19 mouse cellular contexts compared by ENCODE assay signal in the genomic region with DNA sequence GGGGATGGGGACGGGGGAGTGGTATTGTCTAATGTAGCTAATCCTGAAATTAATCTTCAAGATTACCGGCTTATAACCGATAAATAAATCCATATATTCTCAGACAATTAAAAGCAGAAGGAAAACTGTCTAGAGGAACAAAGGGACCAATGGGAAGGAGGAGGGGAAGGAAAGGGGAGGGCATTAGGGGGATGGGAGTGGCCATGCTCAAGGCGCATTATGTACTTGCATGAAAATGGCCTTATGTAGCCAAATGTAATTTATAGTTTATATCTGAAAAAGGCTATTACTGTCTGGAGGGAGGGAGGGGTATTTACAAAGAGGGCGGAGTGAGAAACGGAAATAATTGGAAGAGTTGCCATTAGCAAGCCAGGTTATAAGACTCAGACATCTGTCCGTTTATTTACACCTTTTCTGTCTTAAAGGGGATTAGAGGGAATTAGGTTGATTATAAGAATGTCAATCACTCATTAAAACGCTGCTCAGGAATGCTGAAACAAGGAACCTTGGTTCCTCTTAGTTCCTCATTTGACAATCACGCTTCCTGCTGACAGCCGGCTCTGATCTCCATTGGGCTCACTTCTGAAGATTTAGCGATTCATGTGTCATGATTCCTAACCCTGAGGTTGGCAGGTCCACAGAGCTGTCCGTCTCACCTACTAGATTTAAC. TPM values are rescaled to one million over a fixed set of nuclear protein-coding genes. Genes with fewer than 3 reads are reported as not detected.
DNase-seq lines count a peak whose midpoint lies in the region; ATAC-seq and TF ChIP-seq lines count a peak whose summit lies in the region.
"Had no signal": no experiment of that assay in that cellular context is flagged by ENCODE, and none has a peak within 500 bp of the region (broad histone marks: within the 10 kb centered on the region; RNA-seq: fewer than 3 reads in every experiment).

No protein-coding gene starts in this region.

- H3K36me3 ChIP-seq in midbrain, embryonic 14.5 days (ENCODE audit: control insufficient read depth, insufficient read depth, low read length), result no peaks in the 10 kb centered on the region
- H3K36me3 ChIP-seq in midbrain, embryonic 13.5 days, result no peaks in the 10 kb centered on the region
- no peaks in the 10 kb centered on the region for H3K36me3 ChIP-seq in forebrain, embryonic 12.5 days (replicated peaks)
- no peaks in the 10 kb centered on the region for H3K36me3 ChIP-seq in stomach, postnatal 0 days (ENCODE audit: control insufficient read depth, insufficient read depth, low read length)
- H3K36me3 ChIP-seq: heart, embryonic 10.5 days; liver, embryonic 13.5 days had no signal

- H3K4me2 ChIP-seq in midbrain, embryonic 14.5 days (ENCODE audit: low read length), result peak overlapping the region; percentile 6; the same call in 1 of the 2 replicates
- no peak overlapping the region for H3K4me2 ChIP-seq in midbrain, embryonic 13.5 days (replicated peaks)
- peak overlapping the region; percentile 3; the same call in 1 of the 2 replicates for H3K4me2 ChIP-seq in forebrain, embryonic 12.5 days
- peak overlapping the region; percentile 11; the same call in 1 of the 2 replicates for H3K4me2 ChIP-seq in stomach, postnatal 0 days (replicated peaks; ENCODE audit: low read depth)
- H3K4me2 ChIP-seq: liver, embryonic 13.5 days had no signal

- WGBS in midbrain, embryonic 14.5 days, result 57% methylated on average over 12 of the region's 12 CpGs
- WGBS in midbrain, embryonic 13.5 days, result 59% methylated on average over 12 of the region's 12 CpGs
- WGBS in forebrain, embryonic 12.5 days, result 38% methylated on average over 12 of the region's 12 CpGs
- WGBS in stomach, postnatal 0 days, result 39% methylated on average over 12 of the region's 12 CpGs

- no peaks in the 10 kb centered on the region for H3K27me3 ChIP-seq in midbrain, embryonic 14.5 days (ENCODE audit: control insufficient read depth, insufficient read depth, low read length)
- H3K27me3 ChIP-seq in midbrain, embryonic 13.5 days, result no peaks in the 10 kb centered on the region
- H3K27me3 ChIP-seq in forebrain, embryonic 12.5 days, result no peaks in the 10 kb centered on the region
- no peaks in the 10 kb centered on the region for H3K27me3 ChIP-seq in stomach, postnatal 0 days (ENCODE audit: control insufficient read depth, insufficient read depth, low read length)
- H3K27me3 ChIP-seq: liver, embryonic 13.5 days had no signal

- no peak for TF ChIP-seq EP300 in stomach, postnatal 0 days (optimal IDR thresholded peaks at IDR 0.05)

- no peaks in the 10 kb centered on the region; the same call in 1 of the 2 replicates for H3K4me1 ChIP-seq in midbrain, embryonic 14.5 days (ENCODE audit: control insufficient read depth, insufficient read depth, low read length)
- no peaks in the 10 kb centered on the region; the same call in 1 of the 2 replicates for H3K4me1 ChIP-seq in midbrain, embryonic 13.5 days (replicated peaks)
- peaks cover 3% of the 10 kb centered on the region; the same call in 1 of the 2 replicates for H3K4me1 ChIP-seq in forebrain, embryonic 12.5 days
- H3K4me1 ChIP-seq in stomach, postnatal 0 days (replicated peaks; ENCODE audit: control insufficient read depth, insufficient read depth), result no peaks in the 10 kb centered on the region
- H3K4me1 ChIP-seq: liver, embryonic 13.5 days; megakaryocyte, embryonic 14.5 days had no signal

- no peaks in the 10 kb centered on the region for H3K9me3 ChIP-seq in midbrain, embryonic 14.5 days (ENCODE audit: control insufficient read depth, low read length)
- H3K9me3 ChIP-seq in midbrain, embryonic 13.5 days, result no peaks in the 10 kb centered on the region
- no peaks in the 10 kb centered on the region for H3K9me3 ChIP-seq in forebrain, embryonic 12.5 days
- no peaks in the 10 kb centered on the region for H3K9me3 ChIP-seq in stomach, postnatal 0 days (ENCODE audit: control insufficient read depth, low read length)
- H3K9me3 ChIP-seq: heart, embryonic 10.5 days; liver, embryonic 13.5 days had no signal

- no peak for TF ChIP-seq CTCF in stomach, postnatal 0 days (IDR thresholded peaks at IDR 0.05; ENCODE audit: low read depth)

- DNase-seq in midbrain, embryonic 14.5 days, result peak; percentile 35
- no peak for DNase-seq in stomach, postnatal 0 days (ENCODE audit: low spot score)
- no peak for DNase-seq in kidney, postnatal 10 days
- DNase-seq: adrenal gland, postnatal 10 days; cerebellum, postnatal 25 days; gastrocnemius, postnatal 10 days; heart, postnatal 14 days; kidney, adult 8-10 months; liver, embryonic 13.5 days; right cerebral cortex, postnatal 25 days; thymus, adult 18-20 months had no signal

- no peak for ATAC-seq in midbrain, embryonic 14.5 days (ENCODE audit: low FRiP score, low TSS enrichment)
- ATAC-seq in midbrain, embryonic 13.5 days, result no peak
- peak; percentile 63; the same call in 1 of the 2 replicates for ATAC-seq in forebrain, embryonic 12.5 days (ENCODE audit: low FRiP score)
- ATAC-seq in megakaryocyte, adult 5-6 weeks (ENCODE audit: poor library complexity, severe bottlenecking), result peak; percentile 86
- ATAC-seq in stomach, postnatal 0 days (ENCODE audit: low FRiP score, low TSS enrichment), result no peak
- ATAC-seq in cerebellum, adult (ENCODE audit: insufficient number of reproducible peaks, low FRiP score, low TSS enrichment), result no peak
- ATAC-seq: hindbrain, postnatal 0 days had no signal

- H3K9ac ChIP-seq in midbrain, embryonic 14.5 days (replicated peaks; ENCODE audit: low read length), result no peak overlapping the region
- H3K9ac ChIP-seq in midbrain, embryonic 13.5 days (replicated peaks), result no peak overlapping the region
- no peak overlapping the region for H3K9ac ChIP-seq in forebrain, embryonic 12.5 days
- no peak overlapping the region for H3K9ac ChIP-seq in stomach, postnatal 0 days (ENCODE audit: low read length)
- H3K9ac ChIP-seq: liver, embryonic 13.5 days had no signal

- H3K27ac ChIP-seq in midbrain, embryonic 14.5 days (replicated peaks; ENCODE audit: low read depth, low read length), result no peak overlapping the region
- no peak overlapping the region for H3K27ac ChIP-seq in midbrain, embryonic 13.5 days
- no peak overlapping the region for H3K27ac ChIP-seq in forebrain, embryonic 12.5 days
- no peak overlapping the region for H3K27ac ChIP-seq in stomach, postnatal 0 days (replicated peaks)
- H3K27ac ChIP-seq: heart, embryonic 10.5 days; hindbrain, postnatal 0 days; left cerebral cortex, adult 2 months; liver, embryonic 13.5 days had no signal

- no peak overlapping the region for H3K4me3 ChIP-seq in midbrain, embryonic 14.5 days (replicated peaks; ENCODE audit: low read depth, low read length)
- no peak overlapping the region for H3K4me3 ChIP-seq in midbrain, embryonic 13.5 days (replicated peaks)
- H3K4me3 ChIP-seq in forebrain, embryonic 12.5 days (replicated peaks), result no peak overlapping the region
- H3K4me3 ChIP-seq in stomach, postnatal 0 days (ENCODE audit: low read depth, low read length), result no peak overlapping the region
- H3K4me3 ChIP-seq: heart, embryonic 10.5 days; left cerebral cortex, adult 2 months; liver, embryonic 13.5 days; megakaryocyte, embryonic 14.5 days had no signal

RNA-seq across cellular contexts. Expression of gene Colgalt2, which starts 28.4 kb away (rescaled TPM):
- polyA plus RNA-seq in midbrain, embryonic 14.5 days (2014; fragmentation: Nextera tagmentation; extraction: Ambion mirVana), result 4.0 and 4.2 TPM in 2 replicates
- polyA plus RNA-seq in midbrain, embryonic 13.5 days (2015; fragmentation: Nextera tagmentation; extraction: Ambion mirVana), result 2.2 and 2.3 TPM in 2 replicates
- polyA plus RNA-seq in forebrain, embryonic 12.5 days (2016; fragmentation: Nextera tagmentation; extraction: Ambion mirVana), result 1.5 and 2.1 TPM in 2 replicates
- total RNA-seq in megakaryocyte, adult 5-6 weeks (2015), result not detected in 2 replicates
- total RNA-seq in megakaryocyte, adult 5-6 weeks (2017), result not detected in 2 replicates
- polyA plus RNA-seq in stomach, postnatal 0 days (2015; fragmentation: Nextera tagmentation; extraction: Ambion mirVana), result 0.47 and 0.50 TPM in 2 replicates

RNA-seq across cellular contexts. Expression of gene Tsen15, which starts 41.6 kb away (rescaled TPM):
- 31.4 and 36.4 TPM in 2 replicates for polyA plus RNA-seq in midbrain, embryonic 14.5 days (2014; fragmentation: Nextera tagmentation; extraction: Ambion mirVana)
- 31.9 and 34.5 TPM in 2 replicates for polyA plus RNA-seq in midbrain, embryonic 13.5 days (2015; fragmentation: Nextera tagmentation; extraction: Ambion mirVana)
- polyA plus RNA-seq in forebrain, embryonic 12.5 days (2016; fragmentation: Nextera tagmentation; extraction: Ambion mirVana), result 52.0 and 57.4 TPM in 2 replicates
- 16.9 and 24.7 TPM in 2 replicates for total RNA-seq in megakaryocyte, adult 5-6 weeks (2015)
- total RNA-seq in megakaryocyte, adult 5-6 weeks (2017), result 13.0 and 18.7 TPM in 2 replicates
- polyA plus RNA-seq in stomach, postnatal 0 days (2015; fragmentation: Nextera tagmentation; extraction: Ambion mirVana), result 26.4 and 27.6 TPM in 2 replicates

Comparison
In these comparisons a context has a peak if more than half of its experiments do, and no peak if none do; other contexts are left out.
1. ATAC-seq: peak in forebrain, embryonic 12.5 days (single experiment) and megakaryocyte, adult 5-6 weeks (single experiment); none in midbrain, embryonic 14.5 days (single experiment), midbrain, embryonic 13.5 days (single experiment), stomach, postnatal 0 days (single experiment) and cerebellum, adult (single experiment).